Mouse (Mus musculus) c-Kit-positive CD71-negative TER-119-negative erythroid progenitor cells, embryonic 14.5 days (primary cell): ENCODE results near the gene Grcc10.

Source experiments
- DNase-seq: peaks from one replicate; pipeline ENCODE4 v3.0.0-alpha.2; 2013; ENCODE audit warnings: low read depth

The Grcc10 gene

GRCm38 (mm10) chr6:124731038-124731437 lies 10.1 kb downstream of the Grcc10 start:
- DNase-seq, result no peak

GRCm38 (mm10) chr6:124729850-124730705 lies 11.1 kb downstream of the Grcc10 start:
- peak; percentile 69 for DNase-seq

GRCm38 (mm10) chr6:124728621-124729020 lies 12.6 kb downstream of the Grcc10 start:
- no peak for DNase-seq

GRCm38 (mm10) chr6:124724472-124724871 lies 16.7 kb downstream of the Grcc10 start:
- DNase-seq, result no peak

GRCm38 (mm10) chr6:124723541-124723940 lies 17.6 kb downstream of the Grcc10 start:
- no peak for DNase-seq

GRCm38 (mm10) chr6:124722876-124723473 lies 18.2 kb downstream of the Grcc10 start:
- no peak for DNase-seq

GRCm38 (mm10) chr6:124720904-124721303 lies 20.3 kb downstream of the Grcc10 start:
- no peak for DNase-seq

GRCm38 (mm10) chr6:124719354-124719978 lies 21.7 kb downstream of the Grcc10 start:
- DNase-seq, result no peak

GRCm38 (mm10) chr6:124718703-124719102 lies 22.5 kb downstream of the Grcc10 start:
- no peak for DNase-seq

- DNase-seq, result no peak
Observed at GRCm38 (mm10) chr6:124717968-124718367, 23.2 kb downstream of the Grcc10 start.

- DNase-seq, result peak; percentile 52
Observed at GRCm38 (mm10) chr6:124716864-124717490, 24.2 kb downstream of the Grcc10 start.

GRCm38 (mm10) chr6:124712918-124713317 lies 28.3 kb downstream of the Grcc10 start:
- DNase-seq, result no peak

- DNase-seq, result peak; percentile 95
Observed at GRCm38 (mm10) chr6:124711824-124712782, 29.1 kb downstream of the Grcc10 start, which contains the start of the genes Emg1 and Phb2. Emg1 (minus strand) TSS chr6:124712178. Phb2 (plus strand) TSS chr6:124712336.

GRCm38 (mm10) chr6:124708289-124708889 lies 32.8 kb downstream of the Grcc10 start:
- DNase-seq, result no peak

GRCm38 (mm10) chr6:124706061-124706627 lies 35.0 kb downstream of the Grcc10 start:
- no peak for DNase-seq

- DNase-seq, result no peak
Observed at GRCm38 (mm10) chr6:124704417-124704816, 36.8 kb downstream of the Grcc10 start.

- DNase-seq, result no peak
Observed at GRCm38 (mm10) chr6:124703789-124704188, 37.4 kb downstream of the Grcc10 start.

GRCm38 (mm10) chr6:124702784-124703103 lies 38.4 kb downstream of the Grcc10 start:
- DNase-seq, result peak; percentile 63

GRCm38 (mm10) chr6:124702102-124702783 lies 38.9 kb downstream of the Grcc10 start:
- DNase-seq, result no peak

- no peak for DNase-seq
Observed at GRCm38 (mm10) chr6:124701338-124701737, 39.8 kb downstream of the Grcc10 start.
